Mouse (Mus musculus) kidney, postnatal 0 days (tissue): ENCODE measurements at regions not wholly inside any gene's neighbourhood (a gene's known extent, or its start where the extent isn't known, plus 50 kb on each side); places are given as distances from the start of the nearest gene placed in this dataset.

Experiments
- ATAC-seq: fragments of 200-750 bp; cut with Nextera tagmentation; replicated peaks from 2 replicates; pipeline ENCODE4 v1.8.0; 2017; ENCODE audit warnings: low read depth, moderate number of reproducible peaks, moderate TSS enrichment, moderate library complexity; ENCODE audit not compliant: low FRiP score
- DNase-seq: peaks from one replicate; pipeline ENCODE4 v3.0.0-alpha.2; 2016; ENCODE audit warnings: low spot score
- H3K27ac ChIP-seq: fragments of 300-500 bp; sonication (generic); 2 replicates; pipeline ENCODE4 v1.5.1; 2014; ENCODE audit warnings: mild to moderate bottlenecking
- H3K27me3 ChIP-seq: fragments of 300-500 bp; sonication (generic); 2 replicates; pipeline ENCODE4 v1.6.1; 2014; ENCODE audit warnings: low read length, mixed read lengths; ENCODE audit not compliant: insufficient read depth
- H3K36me3 ChIP-seq: fragments of 300-500 bp; sonication (generic); 2 replicates; pipeline ENCODE4 v1.6.1; 2014; ENCODE audit warnings: low read length, mixed read lengths; ENCODE audit not compliant: insufficient read depth
- H3K4me1 ChIP-seq: fragments of 300-500 bp; sonication (generic); replicated peaks from 2 replicates; pipeline ENCODE4 v1.6.1; 2014; ENCODE audit warnings: antibody characterized with exemption, low read length, mixed read lengths; ENCODE audit not compliant: insufficient read depth
- H3K4me2 ChIP-seq: fragments of 300-500 bp; sonication (generic); 2 replicates; pipeline ENCODE4 v1.6.1; 2014; ENCODE audit warnings: mild to moderate bottlenecking, low read length, moderate library complexity, mixed read lengths
- H3K4me3 ChIP-seq: fragments of 300-500 bp; sonication (generic); replicated peaks from 2 replicates; pipeline ENCODE4 v1.5.1; 2014; ENCODE audit warnings: low read depth, low read length
- H3K9ac ChIP-seq: fragments of 300-500 bp; sonication (generic); 2 replicates; pipeline ENCODE4 v1.6.1; 2014; ENCODE audit warnings: low read depth, low read length
- H3K9me3 ChIP-seq: fragments of 300-500 bp; sonication (generic); replicated peaks from 2 replicates; pipeline ENCODE4 v1.6.1; 2016; ENCODE audit warnings: low read length, inconsistent platforms, mixed read lengths
- CTCF ChIP-seq: IDR thresholded peaks from 2 replicates; pipeline ENCODE4 v1.5.1; 2016; ENCODE audit warnings: antibody characterized with exemption, low read depth, mild to moderate bottlenecking, moderate library complexity
- WGBS: fragments of 180-500 bp; shearing (Covaris S2); extraction: QIAGEN DNeasy Blood & Tissue Kit; methylation state at CpG from one replicate; pipeline ENCODE4 v1.1.7; 2014; 5-methylcytosine and 5-hydroxymethylcytosine counted together

- H3K27ac ChIP-seq: no peak overlapping the region
- DNase-seq (no peak), ATAC-seq (no peak)
These were observed 106.2 kb upstream of the Serp2 start for GRCm38 (mm10) chr14:76662871-76663270.

GRCm38 (mm10) chr14:76660906-76661305 is 104.2 kb upstream of the Serp2 start:
- no peak overlapping the region for H3K4me3 ChIP-seq
- TF ChIP-seq CTCF: no peak
- no peaks in the 10 kb centered on the region for H3K9me3 ChIP-seq
- ATAC-seq: no peak
- no peak overlapping the region for H3K4me2 ChIP-seq
- 93% methylated on average over 2 of the region's 2 CpGs for WGBS
- no peak for DNase-seq
- no peaks in the 10 kb centered on the region for H3K36me3 ChIP-seq
- H3K27me3 ChIP-seq: no peaks in the 10 kb centered on the region
- no peak overlapping the region for H3K9ac ChIP-seq
- H3K27ac ChIP-seq: no peak overlapping the region
- no peaks in the 10 kb centered on the region for H3K4me1 ChIP-seq

More at GRCm38 (mm10) chr14:76662871-76663270, 106.2 kb upstream of the Serp2 start:
- no peaks in the 10 kb centered on the region for H3K4me1 ChIP-seq
- H3K9me3 ChIP-seq: no peaks in the 10 kb centered on the region
- no peak overlapping the region for H3K9ac ChIP-seq
- 78% methylated on average over 7 of the region's 7 CpGs for WGBS
- no peaks in the 10 kb centered on the region for H3K36me3 ChIP-seq
- no peak overlapping the region for H3K4me2 ChIP-seq
- H3K4me3 ChIP-seq: no peak overlapping the region
- TF ChIP-seq CTCF: no peak
- no peaks in the 10 kb centered on the region for H3K27me3 ChIP-seq

- Histone ChIP-seq H3K4me3 (no peak overlapping the region), H3K27ac (no peak overlapping the region), H3K4me2 (no peak overlapping the region), H3K36me3 (no peaks in the 10 kb centered on the region), H3K4me1 (no peaks in the 10 kb centered on the region), H3K9ac (no peak overlapping the region), H3K27me3 (no peaks in the 10 kb centered on the region), H3K9me3 (no peaks in the 10 kb centered on the region)
- WGBS: 45% methylated on average over 15 of the region's 15 CpGs
- ATAC-seq (0 out of 2 replicates have a peak, but pooled peaks have one; percentile 5), DNase-seq (no peak)
- no peak for TF ChIP-seq CTCF
These were observed 102.3 kb upstream of the Serp2 start for GRCm38 (mm10) chr14:76658952-76659502.

GRCm38 (mm10) chr14:76657784-76658610 is 101.3 kb upstream of the Serp2 start:
- 0 out of 2 replicates have a peak, but pooled peaks have one; percentile 46 for ATAC-seq
- 45% methylated on average over 9 of the region's 9 CpGs for WGBS
- Histone ChIP-seq H3K4me3 (no peak overlapping the region), H3K36me3 (no peaks in the 10 kb centered on the region), H3K4me1 (no peaks in the 10 kb centered on the region), H3K9me3 (no peaks in the 10 kb centered on the region), H3K27ac (no peak overlapping the region), H3K9ac (no peak overlapping the region), H3K27me3 (no peaks in the 10 kb centered on the region), H3K4me2 (no peak overlapping the region)
- DNase-seq: peak; percentile 62
- 0 out of 2 replicates have a peak, but pooled peaks have one; percentile 7 for TF ChIP-seq CTCF

GRCm38 (mm10) chr14:76657375-76657774 is 100.7 kb upstream of the Serp2 start:
- DNase-seq: no peak
- H3K27ac ChIP-seq: no peak overlapping the region
- no peaks in the 10 kb centered on the region for H3K9me3 ChIP-seq
- no peaks in the 10 kb centered on the region for H3K4me1 ChIP-seq
- no peak for ATAC-seq
- no peak overlapping the region for H3K4me3 ChIP-seq
- no peaks in the 10 kb centered on the region for H3K36me3 ChIP-seq
- no peak overlapping the region for H3K9ac ChIP-seq
- TF ChIP-seq CTCF: no peak
- H3K4me2 ChIP-seq: no peak overlapping the region
- 85% methylated on average over 7 of the region's 7 CpGs for WGBS
- no peaks in the 10 kb centered on the region for H3K27me3 ChIP-seq

- Histone ChIP-seq H3K4me2 (no peak overlapping the region), H3K4me1 (no peaks in the 10 kb centered on the region), H3K9me3 (no peaks in the 10 kb centered on the region), H3K36me3 (no peaks in the 10 kb centered on the region), H3K27me3 (no peaks in the 10 kb centered on the region), H3K4me3 (no peak overlapping the region), H3K9ac (no peak overlapping the region), H3K27ac (no peak overlapping the region)
- TF ChIP-seq CTCF: no peak
- DNase-seq (no peak), ATAC-seq (peak; percentile 49)
- WGBS: 56% methylated on average over 9 of the region's 9 CpGs
These were observed 95.9 kb upstream of the Serp2 start for GRCm38 (mm10) chr14:76652356-76653126.
